Mouse (Mus musculus) cerebellum, adult 9-11 months (tissue): ENCODE results near the gene Brip1.

Source experiments
- DNase-seq: peaks from one replicate; pipeline ENCODE4 v3.0.0; 2022

Gene Brip1

GRCm38 (mm10) chr11:86016242-86016641 lies 184.8 kb downstream of the Brip1 start:
- no peak for DNase-seq

DNA sequence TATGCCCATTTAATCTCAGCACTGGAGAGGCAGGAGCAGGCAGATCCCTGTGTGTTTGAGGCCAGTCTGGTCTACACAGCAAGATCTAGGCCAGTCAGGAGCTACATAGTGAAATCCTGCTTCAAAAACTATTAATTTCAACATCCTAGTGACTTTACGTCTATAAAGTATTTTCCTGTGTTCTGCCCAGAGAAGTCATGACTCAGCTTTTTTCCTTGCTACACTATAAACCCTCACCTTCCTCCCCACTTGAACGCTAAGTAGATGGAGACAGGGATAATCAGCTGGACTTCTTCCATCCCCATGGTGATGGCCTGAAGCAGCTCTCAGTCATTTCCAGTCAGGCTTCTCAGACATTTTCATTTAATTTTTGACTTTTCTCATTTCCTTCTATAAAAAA lies 187.9 kb downstream of the Brip1 start:
- DNase-seq, result no peak

- no peak for DNase-seq
These were observed 190.5 kb downstream of the Brip1 start for GRCm38 (mm10) chr11:86010458-86010857.

DNA sequence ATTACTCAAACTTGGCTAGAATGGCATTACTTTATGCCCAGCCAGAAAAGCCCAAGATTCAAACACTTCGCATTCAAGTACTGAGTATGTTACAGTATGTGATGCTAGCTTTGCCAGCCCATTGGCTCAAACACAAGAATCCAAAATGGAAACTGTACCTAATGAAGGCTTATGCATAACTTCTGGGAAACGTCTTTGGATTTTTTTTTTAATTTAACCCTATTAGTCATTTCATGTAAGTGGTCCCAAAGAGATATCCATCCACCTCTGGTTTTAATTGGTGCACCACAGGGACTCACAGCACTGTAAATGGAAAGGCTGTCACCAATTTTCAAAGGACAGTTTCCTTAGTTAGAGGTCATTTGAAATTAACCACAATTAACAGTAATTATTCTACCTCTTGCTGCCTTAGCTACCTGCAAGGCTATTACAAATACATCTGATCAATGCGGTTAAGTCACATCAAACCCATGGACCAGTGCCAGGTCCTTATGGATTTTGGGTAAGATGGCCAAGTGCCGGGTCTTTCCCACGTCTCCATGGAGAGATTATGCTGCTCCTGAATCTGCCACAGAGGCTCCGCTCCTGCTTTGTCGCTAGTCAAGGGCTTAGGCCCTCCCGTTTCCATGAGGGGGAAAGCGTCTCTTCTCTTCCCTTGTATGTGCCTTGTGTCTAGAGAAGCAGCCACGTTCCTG lies 192.6 kb downstream of the Brip1 start:
- no peak for DNase-seq
